In the genomic region with DNA sequence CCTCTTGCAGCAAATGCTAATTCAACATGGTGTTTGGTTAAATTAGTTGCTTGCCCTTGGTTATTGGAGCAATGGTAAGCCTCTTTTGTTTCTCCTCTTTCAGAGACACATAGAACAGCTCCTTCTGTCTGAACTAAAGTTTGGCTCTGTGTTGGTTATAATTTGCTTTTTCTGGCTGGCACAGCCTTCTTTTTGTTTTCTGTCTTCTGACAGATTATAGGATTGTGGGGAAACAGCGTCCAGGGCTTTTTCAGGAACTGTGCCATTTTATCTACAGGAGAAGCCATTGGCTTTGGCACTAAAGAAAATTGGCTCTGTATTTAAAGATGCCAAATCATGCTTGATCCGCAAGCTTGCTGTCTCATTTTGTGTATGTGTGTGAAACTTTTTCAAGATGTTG, we compare ENCODE assay signal across 17 mouse cellular contexts. TPM values are rescaled to one million over a fixed set of nuclear protein-coding genes. Genes with fewer than 3 reads are reported as not detected.
A peak's percentile ranks its signal among the peaks of the same experiment; 100 is the strongest.
DNase-seq lines count a peak whose midpoint lies in the region; ATAC-seq and TF ChIP-seq lines count a peak whose summit lies in the region.
"Had no signal": no experiment of that assay in that cellular context is flagged by ENCODE, and none has a peak within 500 bp of the region (broad histone marks: within the 10 kb centered on the region; RNA-seq: fewer than 3 reads in every experiment).

No protein-coding gene starts in this region.

- 60% methylated on average over 2 of the region's 2 CpGs for WGBS in hindbrain, embryonic 14.5 days
- whole genome bisulfite sequencing in hindbrain, embryonic 10.5 days: 87% methylated on average over 2 of the region's 2 CpGs
- 53% methylated on average over 2 of the region's 2 CpGs for WGBS in midbrain, embryonic 16.5 days
- WGBS in midbrain, embryonic 15.5 days: 59% methylated on average over 2 of the region's 2 CpGs
- 18% methylated on average over 2 of the region's 2 CpGs for WGBS in forebrain, embryonic 16.5 days
- WGBS in kidney, adult 2 months: 94% methylated on average over 2 of the region's 2 CpGs

- no peaks in the 10 kb centered on the region for H3K36me3 ChIP-seq in hindbrain, embryonic 14.5 days (replicated peaks; ENCODE audit: control insufficient read depth, insufficient read depth)
- 0 out of 2 replicates have a peak, but pooled peaks cover 2% of the 10 kb centered on the region for H3K36me3 ChIP-seq in hindbrain, embryonic 10.5 days
- no peaks in the 10 kb centered on the region for H3K36me3 ChIP-seq in midbrain, embryonic 16.5 days (ENCODE audit: control insufficient read depth, insufficient read depth, low read length)
- H3K36me3 ChIP-seq in midbrain, embryonic 15.5 days (replicated peaks): no peaks in the 10 kb centered on the region
- no peaks in the 10 kb centered on the region for H3K36me3 ChIP-seq in forebrain, embryonic 16.5 days (ENCODE audit: control insufficient read depth, insufficient read depth)
- H3K36me3 ChIP-seq in kidney, adult 2 months (ENCODE audit: control insufficient read depth, insufficient read depth, low read length): no peaks in the 10 kb centered on the region

- H3K4me2 ChIP-seq in hindbrain, embryonic 14.5 days (replicated peaks): peak overlapping the region; percentile 72; the same call in 1 of the 2 replicates
- H3K4me2 ChIP-seq in midbrain, embryonic 16.5 days (ENCODE audit: low read length): no peak overlapping the region
- no peak overlapping the region for H3K4me2 ChIP-seq in midbrain, embryonic 15.5 days
- peak overlapping the region; percentile 86; the same call in 1 of the 2 replicates for H3K4me2 ChIP-seq in forebrain, embryonic 16.5 days (ENCODE audit: low read length)

- no peak for DNase-seq in hindbrain, embryonic 14.5 days (ENCODE audit: low spot score)
- no peak for DNase-seq in hindbrain, embryonic 10.5 days (ENCODE audit: low spot score)
- DNase-seq in telencephalon, adult 2 months (ENCODE audit: low read depth, low spot score): peak; percentile 45
- no peak for DNase-seq in kidney, adult 2 months
- DNase-seq: adrenal gland, postnatal 36 days; cerebellum, postnatal 10 days; embryo, embryonic 11 days; gastrocnemius, postnatal 36 days; heart, postnatal 10 days; liver, postnatal 0 days; right cerebral cortex, postnatal 14 days; thymus, postnatal 25 days had no signal

- no peaks in the 10 kb centered on the region for H3K27me3 ChIP-seq in hindbrain, embryonic 14.5 days (ENCODE audit: control insufficient read depth, insufficient read depth, low read length)
- no peaks in the 10 kb centered on the region for H3K27me3 ChIP-seq in hindbrain, embryonic 10.5 days (ENCODE audit: insufficient read depth, poor library complexity, severe bottlenecking)
- no peaks in the 10 kb centered on the region for H3K27me3 ChIP-seq in midbrain, embryonic 16.5 days (ENCODE audit: control insufficient read depth, insufficient read depth, low read depth, low read length)
- H3K27me3 ChIP-seq in midbrain, embryonic 15.5 days (replicated peaks): no peaks in the 10 kb centered on the region
- H3K27me3 ChIP-seq in forebrain, embryonic 16.5 days (replicated peaks; ENCODE audit: control insufficient read depth, insufficient read depth, low read length): no peaks in the 10 kb centered on the region
- H3K27me3 ChIP-seq in kidney, adult 2 months (replicated peaks; ENCODE audit: control insufficient read depth, insufficient read depth, low read length): no peaks in the 10 kb centered on the region

- H3K27ac ChIP-seq in hindbrain, embryonic 14.5 days: peak overlapping the region; percentile 91; the same call in 1 of the 2 replicates
- H3K27ac ChIP-seq in hindbrain, embryonic 10.5 days: no peak overlapping the region
- 0 out of 2 replicates have a peak overlapping the region, but pooled peaks have one; percentile 17 for H3K27ac ChIP-seq in midbrain, embryonic 16.5 days (ENCODE audit: low read length)
- H3K27ac ChIP-seq in midbrain, embryonic 15.5 days: no peak overlapping the region
- H3K27ac ChIP-seq in forebrain, embryonic 16.5 days (ENCODE audit: low read length): peak overlapping the region; percentile 49; the same call in 1 of the 2 replicates
- no peak overlapping the region for H3K27ac ChIP-seq in kidney, adult 2 months (ENCODE audit: insufficient read depth, low read depth, low read length)
- H3K27ac ChIP-seq: left cerebral cortex, adult 2 months; stomach, postnatal 0 days had no signal

- no peak for TF ChIP-seq POLR2A in kidney, adult 2 months (IDR thresholded peaks at IDR 0.05; ENCODE audit: low read depth, low read length)

- 0 out of 2 replicates have a peak overlapping the region, but pooled peaks have one; percentile 85 for H3K9ac ChIP-seq in hindbrain, embryonic 14.5 days
- no peak overlapping the region for H3K9ac ChIP-seq in midbrain, embryonic 16.5 days (ENCODE audit: low read depth, low read length)
- no peak overlapping the region for H3K9ac ChIP-seq in midbrain, embryonic 15.5 days
- H3K9ac ChIP-seq in forebrain, embryonic 16.5 days (replicated peaks; ENCODE audit: low read depth, low read length): no peak overlapping the region
- H3K9ac ChIP-seq: liver, postnatal 0 days had no signal

- TF ChIP-seq CTCF in kidney, adult 2 months (conservative IDR thresholded peaks at IDR 0.05; ENCODE audit: insufficient read depth, insufficient read length, low read depth, low read length): no peak

- H3K4me1 ChIP-seq in hindbrain, embryonic 14.5 days (replicated peaks; ENCODE audit: control insufficient read depth, insufficient read depth, low read length): peaks cover 38% of the 10 kb centered on the region
- H3K4me1 ChIP-seq in hindbrain, embryonic 10.5 days (replicated peaks): peaks cover 38% of the 10 kb centered on the region
- H3K4me1 ChIP-seq in midbrain, embryonic 16.5 days (ENCODE audit: control insufficient read depth, insufficient read depth, low read length): peaks cover 38% of the 10 kb centered on the region
- peaks cover 36% of the 10 kb centered on the region for H3K4me1 ChIP-seq in midbrain, embryonic 15.5 days
- H3K4me1 ChIP-seq in forebrain, embryonic 16.5 days (replicated peaks; ENCODE audit: control insufficient read depth, insufficient read depth, low read length): peaks cover 37% of the 10 kb centered on the region
- H3K4me1 ChIP-seq in kidney, adult 2 months (ENCODE audit: control insufficient read depth, insufficient read depth, low read length): peaks cover 2% of the 10 kb centered on the region; the same call in 1 of the 2 replicates

- no peaks in the 10 kb centered on the region for H3K9me3 ChIP-seq in hindbrain, embryonic 14.5 days (ENCODE audit: control insufficient read depth, low read length)
- no peaks in the 10 kb centered on the region for H3K9me3 ChIP-seq in hindbrain, embryonic 10.5 days
- H3K9me3 ChIP-seq in midbrain, embryonic 16.5 days (replicated peaks; ENCODE audit: control insufficient read depth, low read length, poor library complexity, severe bottlenecking): no peaks in the 10 kb centered on the region
- no peaks in the 10 kb centered on the region for H3K9me3 ChIP-seq in midbrain, embryonic 15.5 days
- no peaks in the 10 kb centered on the region for H3K9me3 ChIP-seq in forebrain, embryonic 16.5 days (ENCODE audit: control insufficient read depth, low read length)

- no peak for ATAC-seq in hindbrain, embryonic 14.5 days (ENCODE audit: low FRiP score)
- no peak for ATAC-seq in midbrain, embryonic 16.5 days
- ATAC-seq in midbrain, embryonic 15.5 days (replicated peaks): no peak
- ATAC-seq in forebrain, embryonic 16.5 days: peak; percentile 43
- ATAC-seq: liver, postnatal 0 days had no signal

- H3K4me3 ChIP-seq in hindbrain, embryonic 14.5 days (replicated peaks; ENCODE audit: low read length): no peak overlapping the region
- no peak overlapping the region for H3K4me3 ChIP-seq in hindbrain, embryonic 10.5 days
- H3K4me3 ChIP-seq in midbrain, embryonic 16.5 days (ENCODE audit: low read depth, low read length): no peak overlapping the region
- H3K4me3 ChIP-seq in midbrain, embryonic 15.5 days: no peak overlapping the region
- no peak overlapping the region for H3K4me3 ChIP-seq in forebrain, embryonic 16.5 days (replicated peaks; ENCODE audit: low read length)
- no peak overlapping the region for H3K4me3 ChIP-seq in kidney, adult 2 months (ENCODE audit: insufficient read depth, low read depth, low read length)
- H3K4me3 ChIP-seq: left cerebral cortex, adult 2 months had no signal

RNA-seq across cellular contexts. Expression of a gene that starts 19.2 kb away (rescaled TPM):
- polyA plus RNA-seq in hindbrain, embryonic 14.5 days (2014; fragmentation: Nextera tagmentation; extraction: Ambion mirVana): 28.7 and 31.0 TPM in 2 replicates
- 29.2 and 33.8 TPM in 2 replicates for polyA plus RNA-seq in hindbrain, embryonic 10.5 days (2016; fragmentation: Nextera tagmentation; extraction: Ambion mirVana)
- 27.7 and 28.7 TPM in 2 replicates for polyA plus RNA-seq in midbrain, embryonic 16.5 days (2015; fragmentation: Nextera tagmentation; extraction: Ambion mirVana)
- polyA plus RNA-seq in midbrain, embryonic 15.5 days (2015; fragmentation: Nextera tagmentation; extraction: Ambion mirVana): 33.0 and 33.4 TPM in 2 replicates
- polyA plus RNA-seq in forebrain, embryonic 16.5 days (2015; fragmentation: Nextera tagmentation; extraction: Ambion mirVana): 18.8 and 21.1 TPM in 2 replicates
- polyA plus RNA-seq in kidney, adult 2 months (2012; rRNA removed): 13.4 and 14.7 TPM in 2 replicates

RNA-seq across cellular contexts. Expression of a gene that starts 33.4 kb away (rescaled TPM):
- polyA plus RNA-seq in hindbrain, embryonic 14.5 days (2014; fragmentation: Nextera tagmentation; extraction: Ambion mirVana): 30.3 and 32.6 TPM in 2 replicates
- polyA plus RNA-seq in hindbrain, embryonic 10.5 days (2016; fragmentation: Nextera tagmentation; extraction: Ambion mirVana): 40.6 and 41.4 TPM in 2 replicates
- 32.8 and 33.3 TPM in 2 replicates for polyA plus RNA-seq in midbrain, embryonic 16.5 days (2015; fragmentation: Nextera tagmentation; extraction: Ambion mirVana)
- polyA plus RNA-seq in midbrain, embryonic 15.5 days (2015; fragmentation: Nextera tagmentation; extraction: Ambion mirVana): 31.7 and 33.5 TPM in 2 replicates
- 34.2 and 34.3 TPM in 2 replicates for polyA plus RNA-seq in forebrain, embryonic 16.5 days (2015; fragmentation: Nextera tagmentation; extraction: Ambion mirVana)
- 39.1 and 41.6 TPM in 2 replicates for polyA plus RNA-seq in kidney, adult 2 months (2012; rRNA removed)

RNA-seq across cellular contexts. Expression of a gene that starts 51.8 kb away (rescaled TPM):
- 57.2 and 63.5 TPM in 2 replicates for polyA plus RNA-seq in hindbrain, embryonic 14.5 days (2014; fragmentation: Nextera tagmentation; extraction: Ambion mirVana)
- polyA plus RNA-seq in hindbrain, embryonic 10.5 days (2016; fragmentation: Nextera tagmentation; extraction: Ambion mirVana): 124 and 163 TPM in 2 replicates
- 83.8 and 93.2 TPM in 2 replicates for polyA plus RNA-seq in midbrain, embryonic 16.5 days (2015; fragmentation: Nextera tagmentation; extraction: Ambion mirVana)
- polyA plus RNA-seq in midbrain, embryonic 15.5 days (2015; fragmentation: Nextera tagmentation; extraction: Ambion mirVana): 101 and 107 TPM in 2 replicates
- 122 and 124 TPM in 2 replicates for polyA plus RNA-seq in forebrain, embryonic 16.5 days (2015; fragmentation: Nextera tagmentation; extraction: Ambion mirVana)
- polyA plus RNA-seq in kidney, adult 2 months (2012; rRNA removed): 108 and 126 TPM in 2 replicates

Comparison
In these comparisons a context has a peak if more than half of its experiments do, and no peak if none do; other contexts are left out.
1. H3K27ac ChIP-seq: peak in hindbrain, embryonic 14.5 days (single experiment), midbrain, embryonic 16.5 days (single experiment) and forebrain, embryonic 16.5 days (single experiment); none in hindbrain, embryonic 10.5 days (single experiment), midbrain, embryonic 15.5 days (single experiment) and kidney, adult 2 months (single experiment).
2. H3K4me2 ChIP-seq: peak in hindbrain, embryonic 14.5 days (single experiment) and forebrain, embryonic 16.5 days (single experiment); none in midbrain, embryonic 16.5 days (single experiment) and midbrain, embryonic 15.5 days (single experiment).